Mouse (Mus musculus): ENCODE measurements around the gene Gm11985. TPM values are rescaled to one million over a fixed set of nuclear protein-coding genes. Genes with fewer than 3 reads are reported as not detected.

The Gm11985 gene
- polyA plus RNA-seq, 1 experiment: not detected

GRCm38 (mm10) chr11:7194432-7195311 is 6.3 kb upstream of the Gm11985 start:
- no peak for TF ChIP-seq POLR2A (IDR thresholded peaks at IDR 0.05; ENCODE audit: borderline replicate concordance, extremely low read depth, low read depth, low read length)
- no peak for TF ChIP-seq CTCF (IDR thresholded peaks at IDR 0.05; ENCODE audit: insufficient read depth, low read length)
- WGBS: 51% methylated on average over 10 of the region's 10 CpGs
- DNase-seq: no peak
- H3K4me1 ChIP-seq (ENCODE audit: control insufficient read depth, insufficient read depth, low read length): no peaks in the 10 kb centered on the region
- no peak overlapping the region for H3K4me3 ChIP-seq (replicated peaks; ENCODE audit: extremely low read depth, low read depth, low read length)

- no peak overlapping the region for H3K4me3 ChIP-seq (replicated peaks; ENCODE audit: extremely low read depth, low read depth, low read length)
- WGBS: 73% methylated on average over 9 of the region's 9 CpGs
- DNase-seq: no peak
Observed at GRCm38 (mm10) chr11:7193134-7193533, 4.8 kb upstream of the Gm11985 start.

GRCm38 (mm10) chr11:7192710-7193109 is 4.3 kb upstream of the Gm11985 start:
- Histone ChIP-seq H3K4me1 (ENCODE audit: control insufficient read depth, insufficient read depth, low read length) (no peaks in the 10 kb centered on the region), H3K4me3 (replicated peaks; ENCODE audit: extremely low read depth, low read depth, low read length) (no peak overlapping the region)
- DNase-seq: no peak
- 58% methylated on average over 6 of the region's 6 CpGs for WGBS
- TF ChIP-seq POLR2A (IDR thresholded peaks at IDR 0.05; ENCODE audit: borderline replicate concordance, extremely low read depth, low read depth, low read length) (no peak), CTCF (IDR thresholded peaks at IDR 0.05; ENCODE audit: insufficient read depth, low read length) (no peak)

More at GRCm38 (mm10) chr11:7193134-7193533, 4.8 kb upstream of the Gm11985 start:
- TF ChIP-seq POLR2A (IDR thresholded peaks at IDR 0.05; ENCODE audit: borderline replicate concordance, extremely low read depth, low read depth, low read length): no peak
- TF ChIP-seq CTCF (IDR thresholded peaks at IDR 0.05; ENCODE audit: insufficient read depth, low read length): no peak
- no peaks in the 10 kb centered on the region for H3K4me1 ChIP-seq (ENCODE audit: control insufficient read depth, insufficient read depth, low read length)

- no peak for TF ChIP-seq POLR2A (IDR thresholded peaks at IDR 0.05; ENCODE audit: borderline replicate concordance, extremely low read depth, low read depth, low read length)
- no peak for TF ChIP-seq CTCF (IDR thresholded peaks at IDR 0.05; ENCODE audit: insufficient read depth, low read length)
Observed at GRCm38 (mm10) chr11:7187472-7187871, 897 bp downstream of the Gm11985 start.

GRCm38 (mm10) chr11:7184420-7184819 is 3.9 kb downstream of the Gm11985 start:
- no peaks in the 10 kb centered on the region for H3K4me1 ChIP-seq (ENCODE audit: control insufficient read depth, insufficient read depth, low read length)
- 54% methylated on average over 1 of the region's 1 CpGs for WGBS
- TF ChIP-seq POLR2A (IDR thresholded peaks at IDR 0.05; ENCODE audit: borderline replicate concordance, extremely low read depth, low read depth, low read length) (no peak), CTCF (IDR thresholded peaks at IDR 0.05; ENCODE audit: insufficient read depth, low read length) (no peak)
- DNase-seq: no peak
- no peak overlapping the region for H3K4me3 ChIP-seq (replicated peaks; ENCODE audit: extremely low read depth, low read depth, low read length)

More at GRCm38 (mm10) chr11:7187472-7187871, 897 bp downstream of the Gm11985 start:
- WGBS: 67% methylated on average over 8 of the region's 8 CpGs
- Histone ChIP-seq H3K4me3 (replicated peaks; ENCODE audit: extremely low read depth, low read depth, low read length) (no peak overlapping the region), H3K4me1 (ENCODE audit: control insufficient read depth, insufficient read depth, low read length) (no peaks in the 10 kb centered on the region)
- no peak for DNase-seq

GRCm38 (mm10) chr11:7182409-7183042 is 5.8 kb downstream of the Gm11985 start:
- 58% methylated on average over 8 of the region's 8 CpGs for WGBS
- H3K4me3 ChIP-seq (replicated peaks; ENCODE audit: extremely low read depth, low read depth, low read length): no peak overlapping the region
- DNase-seq: no peak
- TF ChIP-seq POLR2A (IDR thresholded peaks at IDR 0.05; ENCODE audit: borderline replicate concordance, extremely low read depth, low read depth, low read length) (no peak), CTCF (IDR thresholded peaks at IDR 0.05; ENCODE audit: insufficient read depth, low read length) (no peak)
- no peaks in the 10 kb centered on the region for H3K4me1 ChIP-seq (ENCODE audit: control insufficient read depth, insufficient read depth, low read length)

- no peak for DNase-seq
- WGBS: 54% methylated on average over 2 of the region's 2 CpGs
- no peak overlapping the region for H3K4me3 ChIP-seq (replicated peaks; ENCODE audit: extremely low read depth, low read depth, low read length)
- no peaks in the 10 kb centered on the region for H3K4me1 ChIP-seq (ENCODE audit: control insufficient read depth, insufficient read depth, low read length)
- TF ChIP-seq POLR2A (IDR thresholded peaks at IDR 0.05; ENCODE audit: borderline replicate concordance, extremely low read depth, low read depth, low read length): no peak
- TF ChIP-seq CTCF (IDR thresholded peaks at IDR 0.05; ENCODE audit: insufficient read depth, low read length): no peak
Observed at GRCm38 (mm10) chr11:7179276-7179675, 9.1 kb downstream of the Gm11985 start.

- no peak for DNase-seq
- 53% methylated on average over 4 of the region's 4 CpGs for WGBS
- TF ChIP-seq CTCF (IDR thresholded peaks at IDR 0.05; ENCODE audit: insufficient read depth, low read length) (no peak), POLR2A (IDR thresholded peaks at IDR 0.05; ENCODE audit: borderline replicate concordance, extremely low read depth, low read depth, low read length) (no peak)
- no peak overlapping the region for H3K4me3 ChIP-seq (replicated peaks; ENCODE audit: extremely low read depth, low read depth, low read length)
- H3K4me1 ChIP-seq (ENCODE audit: control insufficient read depth, insufficient read depth, low read length): no peaks in the 10 kb centered on the region
Observed at GRCm38 (mm10) chr11:7178724-7179123, 9.6 kb downstream of the Gm11985 start.

GRCm38 (mm10) chr11:7173664-7174063 is 14.7 kb downstream of the Gm11985 start:
- peak; percentile 41 for DNase-seq
- no peaks in the 10 kb centered on the region for H3K4me1 ChIP-seq (ENCODE audit: control insufficient read depth, insufficient read depth, low read length)

More at GRCm38 (mm10) chr11:7173664-7174063, 14.7 kb downstream of the Gm11985 start:
- TF ChIP-seq POLR2A (IDR thresholded peaks at IDR 0.05; ENCODE audit: borderline replicate concordance, extremely low read depth, low read depth, low read length) (no peak), CTCF (IDR thresholded peaks at IDR 0.05; ENCODE audit: insufficient read depth, low read length) (no peak)
- no peak overlapping the region for H3K4me3 ChIP-seq (replicated peaks; ENCODE audit: extremely low read depth, low read depth, low read length)
- WGBS: 68% methylated on average over 6 of the region's 6 CpGs
